Mouse (Mus musculus) ovary, adult 2 months (tissue): ENCODE data around the gene Scd1. TPM values are rescaled to one million over a fixed set of nuclear protein-coding genes. Genes with fewer than 3 reads are reported as not detected.

Experiments
- polyA plus RNA-seq: library from polyadenylated mRNA; depleted of rRNA; stranded (reverse); fragments of >200 nt; gene quantifications from 2 replicates; pipeline ENCODE4 v1.2.3, GENCODE M21; 2012; rRNA removed

The Scd1 gene
- 573 and 655 TPM in 2 replicates for polyA plus RNA-seq

DNA sequence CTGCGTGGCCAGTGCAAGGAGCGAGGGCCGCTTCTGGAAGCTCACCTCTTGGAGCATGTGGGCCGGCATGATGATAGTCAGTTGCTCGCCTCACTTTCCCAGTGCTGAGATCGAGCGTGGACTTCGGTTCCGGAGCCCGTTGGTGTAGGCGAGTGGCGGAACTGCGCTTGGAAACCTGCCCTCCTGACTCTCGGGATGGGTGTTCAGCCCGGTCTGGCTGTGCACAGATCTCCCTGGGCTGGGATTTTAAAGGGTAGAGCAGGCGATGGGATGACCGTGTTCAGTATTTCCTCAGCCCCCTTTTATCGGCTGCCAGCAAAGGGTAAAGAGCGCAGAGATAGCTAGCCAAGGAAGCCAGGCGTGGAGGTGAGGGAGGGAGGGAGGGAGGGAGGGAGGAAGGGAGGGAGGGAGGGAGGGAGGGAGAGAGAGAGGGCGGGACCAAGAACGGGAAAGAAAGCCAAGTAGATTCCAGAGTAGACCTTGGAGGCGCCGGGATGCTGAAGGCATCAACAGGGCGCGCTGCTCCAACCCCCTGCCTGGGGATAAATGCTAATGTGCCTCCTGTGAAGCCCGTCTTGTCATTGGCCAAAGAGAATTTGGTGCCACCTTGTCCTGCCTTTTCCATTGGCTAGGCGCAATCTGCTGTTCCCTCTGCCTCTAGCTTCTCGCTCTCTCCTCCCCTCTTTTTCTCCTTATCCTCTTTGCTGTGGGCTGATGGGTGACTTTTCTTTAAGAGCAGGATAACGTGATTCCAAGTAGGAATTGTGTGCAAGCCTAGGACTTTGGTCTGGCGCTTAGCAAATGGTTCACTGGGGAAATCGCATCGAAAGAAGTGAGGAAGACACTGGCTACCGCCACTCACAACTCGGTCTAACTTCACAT lies at the start of gene Scd1:
Scd1 (minus strand) TSS at position 539 of the 882 bp plus-strand sequence.

Other genes starting within 250 kb of the Scd1 start
- 0.11 and 0.15 TPM in 2 replicates for gene Pkd2l1, start 215.4 kb downstream of the Scd1 start, polyA plus RNA-seq
- gene Scd3, start 204.6 kb downstream of the Scd1 start, polyA plus RNA-seq: 0.33 and 0.46 TPM in 2 replicates
- 512 and 709 TPM in 2 replicates for gene Scd2, start 114.2 kb downstream of the Scd1 start, polyA plus RNA-seq
- gene Scd4, start 74.8 kb downstream of the Scd1 start, polyA plus RNA-seq: 0.41 and 0.50 TPM in 2 replicates
- gene Wnt8b, start 85.6 kb upstream of the Scd1 start, polyA plus RNA-seq: 0.19 TPM in 1 of 2 replicates, not detected in the other
- 15.8 and 17.2 TPM in 2 replicates for gene Sec31b, start 138.0 kb upstream of the Scd1 start, polyA plus RNA-seq
- gene Gm20538, start 145.0 kb upstream of the Scd1 start, polyA plus RNA-seq: not detected in 2 replicates
- 720 and 836 TPM in 2 replicates for gene Ndufb8, start 147.6 kb upstream of the Scd1 start, polyA plus RNA-seq
- 18.9 and 20.0 TPM in 2 replicates for gene Hif1an, start 155.0 kb upstream of the Scd1 start, polyA plus RNA-seq